Mouse (Mus musculus) cerebellum, adult 11-12 months (tissue): ENCODE data around the gene Rap1gap2.
A peak's percentile ranks its signal among the peaks of the same experiment; 100 is the strongest.

Experiments
- DNase-seq: peaks from one replicate; pipeline ENCODE4 v3.0.0; 2022

Rap1gap2 gene

DNA sequence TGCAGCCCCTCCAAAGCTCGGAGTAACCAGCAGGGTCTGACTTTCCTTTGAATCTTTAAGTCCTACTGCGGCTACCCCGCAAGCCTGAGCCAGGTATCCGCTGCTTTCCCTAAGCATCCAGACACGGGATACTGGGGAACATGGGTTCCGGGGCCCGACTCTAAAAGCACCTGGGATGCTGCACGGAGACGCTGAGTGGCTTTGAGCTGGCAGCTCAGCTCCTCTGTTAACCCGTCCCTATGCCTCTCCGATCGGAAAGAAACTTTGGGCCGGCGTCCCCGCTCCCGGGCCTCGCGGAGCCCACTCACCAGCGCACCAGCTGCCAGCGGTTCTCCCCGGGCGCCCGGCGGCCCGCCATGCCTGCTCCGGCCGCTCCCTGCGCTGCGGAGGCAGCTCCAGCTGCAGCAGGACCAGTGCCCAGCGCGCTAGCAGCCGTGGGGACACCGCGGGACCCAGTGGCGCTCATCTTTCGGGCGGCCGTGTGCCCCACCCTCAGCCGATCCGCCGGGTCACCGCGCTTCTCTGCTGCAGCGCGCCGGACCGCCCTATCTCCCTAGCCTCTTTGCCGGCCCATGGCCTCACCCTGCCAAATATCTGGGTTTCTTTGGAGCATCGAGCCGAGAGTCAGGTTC is at the start of gene Rap1gap2:
Gene Rap1gap2, minus strand, starts transcription at position 371 of the 632 bp plus-strand sequence.
- DNase-seq = no peak

DNA sequence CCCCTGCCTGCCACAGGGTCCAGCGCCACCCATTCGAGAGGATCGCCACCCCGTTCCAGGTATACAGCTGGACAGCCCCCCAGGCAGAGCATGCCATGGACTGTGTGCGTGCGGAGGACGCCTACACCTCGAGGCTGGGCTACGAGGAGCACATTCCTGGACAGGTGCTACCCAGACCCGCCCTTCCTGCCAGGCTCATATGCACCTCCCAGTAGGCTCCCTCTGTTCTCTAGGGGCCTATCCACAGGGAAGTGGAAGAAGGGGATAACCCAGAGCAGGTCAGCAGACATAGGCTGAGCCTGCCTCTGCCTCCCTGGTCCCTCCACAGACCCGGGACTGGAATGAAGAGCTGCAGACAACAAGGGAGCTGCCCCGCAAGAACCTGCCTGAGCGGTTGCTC is 49.6 kb upstream of the Rap1gap2 start:
- no peak for DNase-seq

DNA sequence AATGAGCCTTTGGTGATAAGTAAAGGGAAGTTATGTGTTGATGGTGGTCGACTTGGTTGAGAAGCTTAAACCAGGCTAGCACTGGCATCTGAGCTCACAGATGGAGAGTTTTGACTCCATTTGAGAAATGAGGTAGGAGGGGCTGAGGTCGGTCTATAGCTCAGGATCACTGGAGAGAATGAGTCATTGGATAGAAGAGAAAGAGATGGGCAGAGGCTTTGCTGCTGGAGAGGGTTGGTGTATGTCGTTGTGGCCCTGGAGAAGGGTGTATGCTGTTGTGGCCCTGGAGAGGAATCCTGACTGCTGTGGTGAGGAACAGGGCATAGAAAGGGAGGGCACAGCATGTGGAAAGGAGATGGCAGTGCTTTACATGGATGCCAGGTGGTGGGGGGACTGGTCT is 45.2 kb upstream of the Rap1gap2 start:
- DNase-seq = no peak

DNA sequence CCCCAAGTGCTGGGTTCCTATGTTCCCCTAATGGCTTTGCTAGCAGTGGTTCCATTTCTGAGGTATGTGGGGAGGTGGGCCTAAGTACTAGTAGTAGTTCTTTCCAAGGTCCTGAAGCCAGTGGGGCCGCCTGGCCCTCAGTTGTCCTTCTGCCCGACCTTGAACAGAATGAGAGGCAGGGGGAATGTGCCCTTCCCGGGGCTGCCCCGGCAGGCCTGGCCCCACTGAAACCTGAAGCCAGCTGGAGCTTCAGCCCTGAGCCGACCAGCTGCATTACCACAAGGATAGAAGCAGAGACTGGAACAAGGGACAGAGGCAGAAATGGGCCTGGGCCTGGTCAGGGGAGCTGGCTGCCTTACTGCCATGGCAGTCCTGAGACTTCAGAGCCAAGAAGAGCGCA is 42.7 kb upstream of the Rap1gap2 start:
- DNase-seq = no peak

DNA sequence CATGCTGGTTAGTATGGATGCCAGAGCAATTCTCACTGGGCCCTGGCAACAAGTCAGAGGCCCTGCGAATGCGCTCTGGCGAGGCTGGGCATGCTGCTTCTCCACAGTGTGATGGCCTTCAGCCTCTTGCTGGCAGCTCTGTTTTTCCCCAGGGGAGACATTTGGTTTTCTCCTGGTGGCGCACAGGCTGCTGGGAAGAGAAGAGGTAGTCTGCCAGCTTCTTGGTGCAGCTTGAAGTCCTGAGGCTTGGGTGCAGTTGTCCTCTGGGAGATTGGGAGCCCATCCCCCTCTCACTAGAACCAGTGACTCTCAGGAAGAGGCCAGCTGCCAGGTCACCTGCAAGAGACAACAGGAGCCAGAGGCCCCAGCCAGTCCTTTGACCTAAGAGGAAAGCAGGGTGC is 42.1 kb upstream of the Rap1gap2 start:
- DNase-seq = peak; percentile 67

DNA sequence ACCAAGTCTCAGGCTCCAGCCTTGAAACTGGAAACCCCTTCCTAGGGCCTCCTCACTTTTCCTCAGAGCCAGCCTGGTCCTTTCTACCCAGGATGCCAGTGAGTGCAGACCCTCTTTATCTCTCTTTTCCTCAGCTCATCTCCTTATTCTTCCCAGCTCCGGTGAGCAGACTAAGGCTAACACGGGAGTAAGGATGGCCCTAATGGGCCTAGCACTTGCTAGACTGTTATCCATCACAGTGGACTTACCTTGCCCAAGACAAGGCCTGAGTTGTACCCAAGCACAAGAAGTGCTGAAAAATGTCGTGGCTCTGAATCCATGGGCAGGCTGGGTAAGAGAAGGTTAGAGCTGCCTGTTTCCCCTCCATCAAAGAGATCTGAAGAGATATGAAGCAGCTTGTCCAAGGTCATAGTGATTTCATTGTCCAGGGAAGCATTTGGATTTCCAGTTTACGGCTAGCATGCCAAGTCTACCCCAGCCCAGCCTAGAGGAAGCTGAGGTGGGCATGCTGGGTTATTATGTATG is 39.9 kb upstream of the Rap1gap2 start:
- no peak for DNase-seq

DNA sequence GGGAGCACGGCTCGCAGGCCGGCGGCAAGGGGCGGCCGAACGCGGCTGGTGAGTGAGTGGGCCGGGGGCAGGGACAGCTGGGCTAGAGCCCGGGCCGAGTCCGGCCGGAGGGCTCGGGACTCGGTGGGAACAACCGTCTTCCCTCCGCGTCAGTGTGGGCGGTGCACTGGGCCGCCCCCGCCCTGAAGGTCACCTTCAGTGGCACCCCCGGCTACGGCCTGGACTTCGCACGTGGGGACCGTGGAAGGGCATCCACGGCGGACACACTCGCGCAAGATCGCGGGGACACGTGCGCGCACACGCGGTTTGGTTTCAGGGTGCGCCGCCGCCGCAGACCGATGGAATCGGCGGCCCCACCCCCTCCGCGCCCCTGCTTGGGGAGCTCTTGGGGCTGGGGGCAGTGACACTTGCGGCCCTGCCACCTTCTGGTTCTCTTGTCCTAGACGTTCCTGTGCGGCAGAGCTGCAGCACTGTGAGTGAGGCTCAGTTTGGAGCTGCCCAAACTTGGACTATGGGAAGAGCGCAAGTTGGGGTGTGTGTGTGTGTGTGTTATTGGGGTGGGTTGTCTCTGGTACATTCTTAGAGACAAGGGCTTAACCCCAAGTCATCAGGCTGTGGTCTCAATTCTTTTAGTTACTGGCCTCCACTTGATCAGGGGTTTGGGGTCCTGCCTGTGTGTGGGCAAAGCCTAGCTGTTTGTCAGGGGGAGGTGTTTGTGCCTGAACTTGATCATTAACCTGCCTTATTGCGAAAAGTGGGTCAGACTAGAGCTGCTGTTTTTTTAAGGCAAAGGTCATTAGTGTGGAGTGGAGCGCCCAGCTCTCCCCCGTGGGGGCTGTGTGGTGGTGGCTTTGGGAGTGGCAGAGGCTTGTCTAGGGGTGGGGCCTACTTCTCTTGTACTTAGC is 39.2 kb upstream of the Rap1gap2 start:
- peak; percentile 41 for DNase-seq

DNA sequence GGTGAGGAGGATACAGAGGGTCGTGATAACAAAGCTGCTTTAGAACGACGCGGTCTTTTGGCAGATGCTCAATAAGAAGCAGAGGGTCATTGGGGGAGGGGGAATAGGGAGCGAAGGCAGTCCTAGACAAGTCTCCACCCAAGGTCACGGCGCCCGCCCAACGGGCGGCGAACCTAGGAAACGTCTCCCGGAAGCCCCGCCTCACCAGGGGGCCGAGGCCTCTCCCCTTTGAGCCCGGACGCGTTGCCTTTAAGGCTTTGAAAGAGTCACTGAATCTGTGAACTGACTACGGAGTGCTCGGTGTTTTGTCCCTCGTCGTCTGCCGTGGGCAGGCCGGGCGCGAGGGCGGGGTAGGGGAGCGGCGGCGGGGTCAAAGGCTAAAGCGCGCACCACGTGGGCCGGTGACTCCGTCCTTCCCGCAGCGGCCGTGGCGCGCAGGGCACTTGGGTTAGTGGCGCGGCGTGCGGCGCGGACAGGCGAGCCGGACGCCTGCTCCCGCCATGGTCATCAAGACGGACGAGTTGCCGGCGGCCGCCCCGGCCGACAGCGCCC is 38.5 kb upstream of the Rap1gap2 start, which contains the start of gene Cluh:
Gene Cluh, plus strand, starts transcription at position 401 of the 552 bp plus-strand sequence.
- DNase-seq = peak; percentile 97

DNA sequence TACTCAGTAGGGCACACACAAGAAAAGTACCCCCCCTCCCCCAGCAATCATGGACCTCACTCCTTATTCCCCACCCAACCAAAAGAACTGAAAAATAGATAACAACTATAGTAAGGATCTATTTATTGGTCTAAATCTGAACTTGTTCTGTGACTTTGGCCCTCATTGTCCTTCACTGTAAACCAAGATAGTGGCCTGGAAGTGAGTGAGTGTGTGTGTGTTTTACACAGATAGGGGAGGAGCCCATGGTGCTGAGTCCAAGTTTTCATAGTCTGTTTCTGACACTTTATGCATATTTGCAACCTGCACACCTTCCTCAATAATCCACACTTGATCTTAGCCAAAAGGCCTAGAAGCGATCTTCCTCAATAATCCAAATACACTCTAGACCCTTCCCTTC is 38.0 kb upstream of the Rap1gap2 start:
- DNase-seq = no peak

DNA sequence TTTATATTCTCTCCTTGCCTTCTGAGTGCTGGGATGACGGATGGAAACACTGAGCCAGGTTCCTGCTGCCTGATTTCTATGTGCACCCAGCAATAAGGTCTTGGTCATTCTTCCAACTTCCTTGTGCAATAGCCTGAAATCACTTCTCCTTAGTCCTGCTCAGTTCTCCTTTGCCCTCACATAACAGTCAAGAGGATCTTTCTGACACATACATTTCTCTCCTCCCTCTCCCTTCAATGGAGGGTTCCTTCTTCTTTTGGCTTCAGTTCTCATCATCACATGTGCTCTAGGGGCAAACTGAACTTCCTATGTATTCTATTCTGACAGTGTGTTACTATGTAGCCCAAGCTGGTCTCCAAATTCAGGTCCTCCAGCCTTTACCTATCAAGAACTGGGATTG is 37.3 kb upstream of the Rap1gap2 start:
- no peak for DNase-seq

DNA sequence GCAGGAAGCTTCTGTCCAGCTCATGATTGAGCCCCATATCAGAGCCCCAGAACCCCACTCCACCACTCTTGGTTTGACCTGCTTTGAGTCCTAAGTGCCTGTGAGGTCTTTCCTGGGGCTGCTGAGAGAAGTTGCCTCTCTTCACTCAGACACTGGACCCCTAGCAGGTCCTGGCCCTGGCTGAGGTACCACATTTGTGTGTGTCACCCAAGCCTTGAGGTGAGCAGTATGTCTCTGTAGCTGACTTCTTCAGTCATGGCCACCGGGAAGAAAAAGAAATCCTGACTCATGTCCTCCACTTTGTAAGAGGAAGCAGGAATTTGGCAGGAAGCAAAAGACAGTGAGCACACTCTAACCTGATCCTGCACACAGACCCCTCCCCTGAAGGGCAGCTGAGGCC is 28.9 kb upstream of the Rap1gap2 start:
- DNase-seq = no peak

DNA sequence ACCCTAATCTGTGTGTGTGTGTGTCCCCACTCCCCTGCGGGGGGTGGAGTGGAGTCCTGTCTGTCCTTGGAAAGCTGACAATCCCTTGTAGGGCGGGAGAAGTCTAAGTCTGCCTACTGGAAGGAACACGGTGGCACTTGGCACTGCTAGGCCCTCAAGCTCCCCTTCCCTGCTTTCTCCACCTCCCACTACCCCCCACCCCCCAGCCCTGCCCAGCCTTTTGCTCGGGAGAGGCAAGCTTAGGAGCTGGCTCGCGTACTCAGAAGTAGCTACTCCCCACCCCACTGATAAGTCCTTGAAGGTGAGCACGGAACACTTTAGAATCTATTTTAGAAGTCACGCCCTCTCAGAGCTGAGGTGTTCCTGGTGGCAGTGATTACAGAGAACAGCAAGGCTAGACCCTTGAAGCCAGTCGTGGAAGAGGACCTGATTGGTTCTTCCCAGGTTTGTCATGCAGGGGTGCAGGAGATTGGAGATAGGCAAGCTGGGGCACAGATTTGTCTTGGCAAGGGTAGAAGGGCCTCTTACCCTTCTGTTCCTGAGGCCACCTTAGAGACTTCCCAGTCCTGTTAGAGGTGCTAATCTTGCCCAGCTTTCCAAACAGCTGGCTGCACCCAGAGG is 28.2 kb upstream of the Rap1gap2 start:
- peak; percentile 49 for DNase-seq

DNA sequence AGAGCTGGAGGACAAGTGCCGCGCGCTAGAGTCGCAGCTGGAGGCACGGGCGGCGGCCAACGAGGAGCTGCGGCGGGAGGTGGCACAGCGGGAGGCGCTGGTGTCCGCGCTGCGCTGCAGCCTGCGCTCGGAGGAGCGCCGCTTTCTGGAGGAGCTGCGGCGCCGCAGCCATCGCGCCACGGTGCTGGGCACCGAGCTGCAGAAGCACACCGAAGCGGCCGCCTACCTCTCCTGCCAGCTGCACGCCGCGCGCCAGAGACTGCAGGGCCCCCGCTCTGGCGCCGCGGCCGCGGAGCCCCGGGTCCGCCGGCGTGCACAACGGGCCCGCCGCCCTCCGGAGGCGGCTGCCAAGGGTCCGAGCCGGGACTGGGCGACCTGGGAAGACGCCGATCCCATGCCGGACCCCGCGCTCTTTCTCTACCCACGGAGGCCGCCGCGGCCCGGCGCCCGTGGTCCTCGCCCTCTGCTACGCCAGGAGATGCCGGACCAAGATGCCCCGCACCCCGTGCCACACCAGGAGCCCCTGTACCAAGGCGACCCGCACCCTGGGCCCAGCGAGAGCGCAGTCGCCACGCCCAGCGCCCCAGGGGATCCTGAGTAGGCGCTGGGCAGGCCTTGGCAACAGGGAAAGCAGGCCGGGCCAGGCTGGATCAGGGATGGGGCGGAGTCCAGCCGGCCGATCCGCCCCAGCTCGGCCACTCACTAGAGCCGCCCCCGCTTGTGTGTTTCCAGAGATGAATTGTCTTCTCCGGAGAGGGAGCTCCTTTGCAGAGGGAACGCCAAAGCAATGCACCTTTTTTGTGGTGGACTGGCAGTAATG is 27.5 kb upstream of the Rap1gap2 start:
- peak; percentile 88 for DNase-seq

DNA sequence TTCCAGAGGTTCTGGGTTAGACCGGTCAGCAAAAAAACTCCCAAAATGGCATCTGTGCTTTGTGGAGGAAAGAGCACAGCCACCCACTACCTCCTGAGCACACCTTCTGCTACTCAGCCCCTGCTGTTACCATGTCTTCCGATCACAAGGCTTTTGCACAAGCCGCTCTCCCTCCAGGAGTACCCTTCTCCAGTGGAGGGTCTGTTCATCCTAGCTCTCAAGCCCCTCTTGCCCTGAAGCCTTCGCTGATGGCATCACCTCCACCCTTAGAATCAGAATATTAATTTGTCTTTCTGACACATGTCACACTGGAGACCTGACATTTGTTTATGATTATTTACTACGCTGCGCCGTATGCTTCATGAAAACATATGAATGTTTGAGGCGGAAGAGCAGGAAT is 26.8 kb upstream of the Rap1gap2 start:
- DNase-seq = no peak

DNA sequence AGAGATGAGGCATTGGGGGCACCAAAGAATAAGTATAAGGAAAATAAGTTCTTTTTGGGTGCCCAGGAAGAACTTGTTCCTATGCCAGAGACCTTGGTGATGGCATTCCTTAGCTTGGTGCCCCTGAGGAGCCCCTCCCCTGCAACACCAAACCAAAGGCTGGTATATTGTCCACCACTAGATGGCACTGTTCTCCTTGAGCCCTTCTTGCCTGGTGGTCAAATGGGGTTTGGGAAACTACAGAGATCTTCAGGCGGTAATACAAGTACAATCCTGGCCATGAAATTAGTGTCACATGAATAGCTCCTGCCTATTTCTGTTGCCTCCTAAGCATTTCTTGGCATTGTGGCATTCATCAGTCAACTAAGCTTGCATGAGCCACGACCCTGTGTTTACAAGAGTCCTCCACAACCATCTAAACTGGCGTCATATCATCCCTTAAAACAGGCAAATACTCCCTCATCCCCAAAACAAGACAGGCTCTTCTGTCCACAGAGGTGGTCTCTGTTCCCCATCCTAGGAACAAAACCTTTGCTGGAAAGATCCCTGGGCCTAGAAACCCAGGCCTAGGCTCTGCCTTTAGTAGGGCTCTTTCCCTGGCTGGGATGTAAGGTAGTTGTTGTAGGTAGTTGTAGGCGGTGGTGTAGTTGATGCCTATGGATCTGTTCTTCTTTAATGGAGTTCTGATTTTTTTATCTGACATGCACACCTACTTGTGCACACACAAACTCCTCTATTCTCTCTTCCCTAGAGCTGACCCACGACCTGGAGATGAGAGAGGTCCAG is 24.0 kb upstream of the Rap1gap2 start:
- peak; percentile 68 for DNase-seq

DNA sequence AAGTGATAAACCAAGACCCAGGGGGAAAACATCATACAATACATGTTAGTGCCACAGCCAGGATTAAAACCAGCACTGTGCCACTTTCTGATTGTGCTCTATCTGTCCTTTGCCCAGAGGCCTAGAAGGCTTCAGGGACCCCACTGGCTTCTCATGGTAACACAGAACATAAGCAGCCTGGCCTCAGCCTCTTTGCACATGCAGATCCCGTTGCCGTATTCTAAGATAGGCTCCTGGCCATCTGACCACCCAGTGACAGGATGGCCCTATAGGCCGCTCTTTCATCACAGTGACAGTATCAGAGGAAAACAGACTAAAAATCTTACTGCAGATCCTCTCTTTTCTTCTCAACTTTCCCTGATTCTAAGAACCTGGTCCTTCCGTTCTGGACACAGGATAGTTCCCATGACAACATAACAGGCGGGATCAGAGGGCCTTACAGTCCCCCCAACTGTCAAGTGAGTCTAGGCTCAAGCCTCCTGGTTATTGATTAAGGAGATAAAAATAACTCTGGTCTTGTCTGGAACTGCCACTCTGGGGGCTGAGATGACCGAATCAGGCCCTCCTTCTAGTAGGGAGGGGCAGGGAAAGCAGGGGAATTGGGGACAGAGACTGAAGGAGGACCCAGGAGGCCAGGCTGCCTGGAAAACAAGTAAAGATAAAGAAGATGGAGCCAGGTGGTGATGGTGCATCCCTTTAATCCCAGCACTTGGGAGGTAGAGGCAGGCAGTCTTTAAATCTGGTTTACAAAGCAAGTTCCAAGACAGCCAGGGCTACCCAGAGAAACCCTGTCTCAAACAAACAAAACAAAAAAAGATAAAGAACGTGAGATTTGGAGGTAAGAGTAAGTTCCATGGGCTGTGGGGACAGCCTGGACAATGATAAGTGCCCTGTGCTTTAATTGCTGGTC is 21.4 kb upstream of the Rap1gap2 start:
- no peak for DNase-seq

DNA sequence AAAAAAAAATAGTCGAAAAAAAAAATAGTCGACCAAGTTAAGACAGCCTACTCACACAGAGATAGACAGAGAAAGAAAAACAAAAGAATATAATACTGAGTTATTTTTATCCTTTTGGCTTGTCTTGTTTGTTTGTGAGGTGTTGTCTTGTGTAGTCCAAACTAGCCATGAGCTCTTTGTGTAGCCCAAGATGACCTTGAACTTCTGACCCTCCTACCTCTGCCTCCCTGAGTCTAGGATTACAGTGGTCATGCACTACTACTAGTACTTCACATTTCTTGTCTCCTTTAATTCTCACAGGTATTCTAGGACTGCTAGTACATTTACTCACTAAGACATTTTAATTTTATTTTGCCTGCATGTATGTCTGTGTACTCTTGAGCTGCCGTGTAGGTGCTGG is 16.8 kb upstream of the Rap1gap2 start:
- no peak for DNase-seq

DNA sequence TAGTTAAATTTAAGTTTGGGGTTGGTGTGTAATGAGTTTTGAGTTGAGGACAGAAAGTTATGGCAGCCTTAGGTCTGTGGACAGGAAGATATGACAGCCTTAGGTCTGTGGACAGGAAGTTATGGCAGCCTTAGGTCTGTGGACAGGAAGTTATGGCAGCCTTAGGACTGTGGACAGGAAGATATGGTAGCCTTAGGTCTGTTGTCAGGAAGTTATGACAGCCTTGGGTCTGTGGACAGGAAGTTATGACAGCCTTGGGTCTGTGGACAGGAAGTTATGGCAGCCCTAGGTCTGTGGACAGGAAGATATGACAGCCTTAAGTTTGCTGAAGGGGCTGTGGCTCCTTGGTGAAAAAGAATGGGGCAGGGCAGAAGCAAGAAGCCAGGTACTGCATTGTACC is 14.6 kb upstream of the Rap1gap2 start:
- DNase-seq = no peak

DNA sequence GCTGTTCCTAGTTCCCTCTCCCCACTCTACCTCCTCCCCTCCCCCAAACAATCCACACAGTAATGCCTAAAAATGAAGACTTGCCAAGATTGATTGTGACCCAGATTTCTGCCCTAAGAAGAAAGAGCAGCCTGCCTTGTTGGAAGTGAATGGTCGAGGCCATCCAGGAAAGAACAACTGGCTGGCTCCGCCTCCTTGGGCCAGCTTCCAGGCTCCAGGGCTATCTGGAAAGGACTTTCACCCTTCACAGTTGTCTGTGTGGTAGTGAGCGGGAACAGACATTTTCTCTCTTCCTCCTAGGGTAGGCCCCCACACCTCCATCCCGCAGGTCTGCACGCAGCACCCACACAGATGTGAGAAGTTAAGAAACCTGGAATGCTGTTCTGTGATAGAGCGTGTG is 13.0 kb upstream of the Rap1gap2 start:
- DNase-seq = no peak

DNA sequence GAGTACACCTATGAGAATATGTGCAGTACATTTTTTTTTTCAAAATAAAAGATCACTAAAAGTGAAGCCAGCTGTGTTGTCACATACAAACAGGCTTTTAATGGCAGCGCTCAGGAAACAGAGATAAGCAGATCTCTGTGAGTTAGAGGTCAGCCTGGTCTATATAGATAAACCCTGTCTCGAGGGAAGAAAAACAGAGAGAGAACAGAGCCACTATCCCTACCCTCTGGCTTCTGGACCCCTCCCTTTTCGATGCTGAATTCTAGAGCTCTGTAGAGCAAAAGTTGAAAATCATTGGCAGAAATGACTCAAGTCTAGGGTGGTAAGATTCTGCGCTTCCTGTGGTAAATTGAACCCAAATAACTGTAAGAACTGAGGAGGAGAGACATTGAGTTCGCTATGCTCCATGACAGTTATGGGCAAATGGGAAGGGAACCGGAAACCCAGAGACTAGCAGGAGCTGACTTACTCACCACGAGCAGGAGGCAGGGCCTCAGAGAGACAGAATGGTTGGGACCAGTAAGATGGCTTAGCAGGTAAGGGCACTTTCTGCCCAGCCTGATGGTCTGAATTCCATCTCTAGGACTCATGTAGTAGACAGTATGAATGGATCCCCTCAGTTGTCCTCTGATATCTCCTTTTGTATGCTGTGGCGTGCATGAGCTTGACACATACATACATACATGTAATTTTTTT is 11.4 kb upstream of the Rap1gap2 start:
- no peak for DNase-seq
